Mouse (Mus musculus): ENCODE measurements around the gene Ceacam16.

The Ceacam16 gene

DNA sequence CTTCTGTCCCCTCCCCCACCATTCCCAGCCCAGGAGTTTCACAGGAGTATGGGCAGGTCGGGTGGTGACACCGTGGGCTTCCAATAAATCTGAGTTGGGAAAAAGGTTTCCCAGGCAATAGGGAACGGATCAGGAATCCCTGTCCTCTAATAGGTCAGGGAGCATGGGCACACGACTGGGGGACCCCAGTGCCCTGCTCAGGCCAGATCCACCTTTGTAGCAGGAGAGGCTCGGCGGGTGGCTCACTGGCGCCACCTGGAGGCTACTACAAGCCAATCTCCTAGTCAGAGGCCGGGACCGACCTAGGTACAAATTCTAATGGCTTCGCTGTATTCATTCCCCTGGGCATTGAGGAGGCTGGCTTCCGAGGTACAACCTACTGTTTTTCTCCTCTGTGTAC is 17.5 kb downstream of the Ceacam16 start:
- peak; percentile 25 to 50 for DNase-seq (ENCODE audit: low spot score in 2 of 2)

- DNase-seq (ENCODE audit: low spot score in 2 of 2), result no peak
Measured at GRCm38 (mm10) chr7:19842885-19843504, 18.1 kb downstream of the Ceacam16 start.

GRCm38 (mm10) chr7:19841686-19842413 is 19.2 kb downstream of the Ceacam16 start:
- no peak for DNase-seq (ENCODE audit: low spot score in 2 of 2)

- no peak for DNase-seq (ENCODE audit: low spot score in 2 of 2)
Measured at GRCm38 (mm10) chr7:19840936-19841335, 20.2 kb downstream of the Ceacam16 start.

DNA sequence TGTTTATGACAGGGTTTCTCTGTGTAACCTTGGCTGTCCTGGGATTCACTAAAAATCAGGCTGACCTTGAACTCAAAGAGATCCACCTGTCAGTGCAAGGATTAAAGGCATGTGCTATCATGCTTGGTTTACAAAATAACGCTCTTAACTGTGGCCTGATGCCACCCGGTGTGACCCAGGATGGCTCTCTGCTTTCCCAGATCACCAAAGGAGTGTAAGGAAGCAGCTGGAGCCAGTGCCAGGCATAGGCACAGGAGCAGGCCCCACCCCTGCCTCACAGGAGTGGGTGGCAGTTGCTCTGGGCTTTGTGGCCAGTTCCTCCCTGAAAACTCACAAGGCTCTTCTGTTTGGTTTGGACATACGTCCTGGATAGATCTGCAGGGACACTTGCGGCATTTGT is 20.7 kb downstream of the Ceacam16 start:
- DNase-seq (ENCODE audit: low spot score in 2 of 2), result no peak

- no peak for DNase-seq (ENCODE audit: low spot score in 2 of 2)
Measured at GRCm38 (mm10) chr7:19836843-19837242, 24.3 kb downstream of the Ceacam16 start.

DNA sequence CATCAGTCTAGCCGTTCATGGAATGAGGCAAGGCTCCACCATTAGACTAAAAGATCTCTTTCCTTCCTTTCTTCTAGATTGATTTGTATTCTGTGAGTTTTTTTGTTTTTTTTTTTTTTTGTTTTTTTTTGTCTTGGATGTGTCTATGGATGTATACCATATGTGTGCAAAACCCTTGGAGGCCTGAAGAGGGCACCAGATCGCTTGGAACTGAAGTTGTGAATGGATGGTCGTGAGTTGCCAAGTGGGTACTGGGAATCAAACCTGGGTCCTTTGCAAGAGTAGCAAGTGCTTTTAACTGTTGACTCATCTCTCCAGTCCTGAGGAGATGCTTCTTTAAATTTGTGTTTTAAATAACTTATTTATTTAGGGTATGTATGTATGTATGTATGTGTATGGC is 27.0 kb downstream of the Ceacam16 start:
- DNase-seq (ENCODE audit: low spot score in 2 of 2), result no peak

DNA sequence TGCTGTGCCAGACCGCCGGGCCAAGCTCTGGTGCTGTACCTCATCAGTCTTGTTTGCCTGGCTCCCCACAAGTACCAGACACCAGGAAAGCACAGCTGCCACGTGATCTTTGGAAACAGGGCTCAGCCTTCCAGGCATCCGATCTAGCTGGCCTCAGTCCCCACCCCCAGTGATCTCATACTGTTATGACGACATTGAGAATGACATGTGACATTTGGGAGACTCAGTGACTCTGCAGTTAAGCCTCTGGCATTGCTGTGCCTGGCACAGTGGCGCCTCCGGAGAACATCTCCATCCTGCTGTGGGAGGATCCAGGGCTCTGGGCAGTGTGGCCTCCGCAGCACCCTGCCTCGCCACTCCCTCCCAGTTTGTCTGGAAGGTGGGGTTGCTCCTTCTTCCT is 29.3 kb downstream of the Ceacam16 start:
- no peak for DNase-seq (ENCODE audit: low spot score in 2 of 2)

DNA sequence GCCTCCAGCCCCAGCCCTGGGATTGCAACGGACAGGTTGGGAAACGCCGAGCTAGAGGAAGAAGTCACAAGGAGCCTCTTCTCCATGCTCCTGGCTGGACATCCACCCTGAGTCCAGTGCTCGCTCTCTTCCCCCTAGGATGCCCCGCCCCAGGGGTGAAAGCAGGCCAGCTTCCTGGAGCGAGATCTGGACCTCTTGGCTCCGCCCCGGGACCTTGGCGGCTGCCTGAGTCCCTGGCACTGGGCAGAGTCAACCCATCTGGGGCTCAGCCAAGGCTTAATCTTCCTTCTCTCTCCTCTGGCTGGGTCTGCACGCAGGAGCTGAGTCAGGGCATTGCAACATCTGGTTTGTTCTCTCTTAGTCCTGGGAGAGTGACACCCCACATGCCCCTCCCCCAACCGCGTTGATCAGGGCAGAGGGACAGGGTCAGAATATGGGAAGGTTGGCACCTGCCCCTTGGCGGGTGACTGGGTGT is 30.4 kb downstream of the Ceacam16 start:
- peak in 1 of 2 experiments; percentile 17 for DNase-seq (ENCODE audit: low spot score in 2 of 2)

DNA sequence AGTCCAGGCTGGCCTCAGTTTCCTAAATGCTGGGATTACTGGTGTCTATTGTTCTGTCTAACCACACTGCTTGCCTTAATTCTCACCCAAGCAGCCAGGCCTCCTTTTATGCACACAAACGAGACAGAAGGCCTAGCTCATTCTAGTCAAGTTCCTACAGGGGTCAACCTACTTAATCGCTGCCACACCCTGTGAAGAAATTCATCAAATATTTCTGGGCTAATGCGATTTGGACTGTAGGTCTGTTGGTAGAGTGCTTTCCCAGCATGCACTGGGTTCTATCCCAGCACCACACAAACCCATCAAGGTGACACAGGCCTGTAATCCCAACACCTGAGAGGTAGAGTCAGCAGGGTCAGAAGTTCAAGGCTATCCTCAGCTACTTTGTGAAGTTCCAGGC is 31.4 kb downstream of the Ceacam16 start:
- no peak for DNase-seq (ENCODE audit: low spot score in 2 of 2)

GRCm38 (mm10) chr7:19826756-19827155 is 34.3 kb downstream of the Ceacam16 start:
- DNase-seq (ENCODE audit: low spot score in 2 of 2), result no peak

GRCm38 (mm10) chr7:19824182-19824973 is 36.7 kb downstream of the Ceacam16 start:
- no peak for DNase-seq (ENCODE audit: low spot score in 2 of 2)

GRCm38 (mm10) chr7:19823256-19824181 is 37.6 kb downstream of the Ceacam16 start:
- no peak for DNase-seq (ENCODE audit: low spot score in 2 of 2)

DNA sequence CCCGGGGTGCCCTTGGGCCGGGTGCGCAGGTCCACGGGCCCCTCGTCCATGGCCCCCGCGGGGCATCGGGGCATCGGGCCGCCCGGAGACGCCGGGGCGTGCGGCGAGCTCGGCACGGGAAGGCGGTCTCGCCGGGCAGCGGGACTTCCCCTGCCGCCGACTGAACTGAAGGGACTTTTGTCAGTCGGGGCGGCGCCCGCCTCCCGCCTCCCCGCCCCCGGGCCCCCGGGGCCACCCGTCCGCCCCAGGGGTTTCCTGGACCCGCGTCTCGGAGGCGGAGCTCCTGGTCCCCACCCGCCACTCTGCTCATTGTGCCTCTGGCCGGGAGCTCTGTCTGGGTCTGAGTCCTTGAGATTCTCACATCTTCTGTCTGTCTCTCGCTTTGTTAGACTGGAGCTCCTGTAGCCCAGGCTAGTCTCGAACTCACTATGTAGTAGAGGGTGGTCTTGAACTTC is 38.5 kb downstream of the Ceacam16 start, which contains the start of gene Bcl3:
TSS of gene Bcl3 (minus strand) at position 167 of the 455 bp plus-strand sequence.
- no peak for DNase-seq (ENCODE audit: low spot score in 2 of 2)

- no peak for DNase-seq (ENCODE audit: low spot score in 2 of 2)
Measured at GRCm38 (mm10) chr7:19822193-19822592, 38.9 kb downstream of the Ceacam16 start.

DNA sequence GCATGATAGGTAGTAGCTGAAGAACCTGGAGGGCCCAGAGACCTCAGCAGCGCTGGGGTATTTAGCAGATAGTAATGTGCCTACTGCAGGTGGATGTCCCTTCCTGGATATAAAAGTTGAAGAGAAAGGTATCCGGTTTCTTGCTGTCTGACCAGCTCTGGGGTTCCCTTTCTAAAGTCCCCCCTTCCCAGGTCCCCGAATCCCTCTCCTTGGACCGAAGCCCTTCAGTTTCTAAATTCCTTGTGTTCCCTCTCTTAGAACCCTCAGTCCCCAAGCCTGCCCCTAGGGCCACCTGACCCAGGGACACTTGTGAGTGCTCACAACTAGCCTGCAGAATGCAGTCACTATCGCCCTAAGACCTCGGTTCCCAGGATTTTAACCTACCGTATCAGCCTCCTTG is 39.5 kb downstream of the Ceacam16 start:
- no peak for DNase-seq (ENCODE audit: low spot score in 2 of 2)

DNA sequence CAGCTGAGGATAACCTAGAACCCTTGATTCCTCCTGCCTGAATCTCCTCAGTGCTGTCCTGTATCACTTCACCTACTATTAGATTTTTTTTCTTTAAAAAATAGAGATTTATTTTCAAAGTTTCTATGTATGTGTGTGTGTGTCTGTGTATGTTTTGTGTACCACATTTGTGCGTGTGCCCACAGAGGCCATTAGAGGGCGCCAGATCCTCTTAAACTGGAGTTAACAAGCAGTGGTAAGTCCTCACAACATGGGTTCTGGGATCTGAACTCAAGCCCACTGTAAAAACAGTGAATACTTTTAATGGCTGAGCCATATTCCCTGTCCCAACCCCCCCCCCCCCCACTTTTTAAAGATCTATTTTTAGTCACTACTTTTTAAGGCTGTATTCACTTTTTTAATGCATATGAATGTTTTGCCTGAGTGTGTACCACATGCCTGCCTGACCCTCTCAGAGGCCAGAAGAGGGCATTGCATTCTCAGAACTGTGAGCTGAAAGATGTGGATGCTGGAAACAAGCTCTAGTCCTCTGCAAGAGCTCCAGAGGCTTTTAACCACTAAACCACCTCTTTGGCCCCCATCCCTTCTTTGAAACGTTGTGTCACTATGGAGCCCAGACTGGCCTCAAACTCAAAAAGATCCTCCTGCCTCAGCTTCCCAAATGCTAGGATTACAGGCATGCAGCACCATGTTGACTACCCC is 40.6 kb downstream of the Ceacam16 start:
- no peak for DNase-seq (ENCODE audit: low spot score in 2 of 2)

- no peak for DNase-seq (ENCODE audit: low spot score in 2 of 2)
Measured at GRCm38 (mm10) chr7:19818875-19819274, 42.2 kb downstream of the Ceacam16 start.

DNA sequence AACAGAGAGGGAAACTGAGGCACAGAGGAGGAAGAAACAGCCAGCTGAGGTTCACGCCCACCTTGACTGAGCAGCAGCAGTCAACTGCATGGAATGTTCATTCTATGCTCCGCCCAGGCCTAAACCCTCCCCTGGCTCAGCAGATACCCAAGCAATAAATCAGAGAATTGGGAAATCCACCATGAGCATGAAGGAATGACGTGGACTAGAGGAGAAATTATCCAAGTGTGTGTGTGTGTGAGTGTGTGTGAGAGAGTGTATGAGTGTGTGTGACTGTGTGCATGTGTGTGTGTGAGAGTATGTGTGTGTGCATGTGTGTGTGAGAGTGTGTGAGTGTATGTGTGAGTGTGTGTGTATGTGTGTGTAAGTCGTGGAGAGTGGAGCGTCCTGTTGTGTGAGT is 42.7 kb downstream of the Ceacam16 start:
- DNase-seq (ENCODE audit: low spot score in 2 of 2), result no peak

DNA sequence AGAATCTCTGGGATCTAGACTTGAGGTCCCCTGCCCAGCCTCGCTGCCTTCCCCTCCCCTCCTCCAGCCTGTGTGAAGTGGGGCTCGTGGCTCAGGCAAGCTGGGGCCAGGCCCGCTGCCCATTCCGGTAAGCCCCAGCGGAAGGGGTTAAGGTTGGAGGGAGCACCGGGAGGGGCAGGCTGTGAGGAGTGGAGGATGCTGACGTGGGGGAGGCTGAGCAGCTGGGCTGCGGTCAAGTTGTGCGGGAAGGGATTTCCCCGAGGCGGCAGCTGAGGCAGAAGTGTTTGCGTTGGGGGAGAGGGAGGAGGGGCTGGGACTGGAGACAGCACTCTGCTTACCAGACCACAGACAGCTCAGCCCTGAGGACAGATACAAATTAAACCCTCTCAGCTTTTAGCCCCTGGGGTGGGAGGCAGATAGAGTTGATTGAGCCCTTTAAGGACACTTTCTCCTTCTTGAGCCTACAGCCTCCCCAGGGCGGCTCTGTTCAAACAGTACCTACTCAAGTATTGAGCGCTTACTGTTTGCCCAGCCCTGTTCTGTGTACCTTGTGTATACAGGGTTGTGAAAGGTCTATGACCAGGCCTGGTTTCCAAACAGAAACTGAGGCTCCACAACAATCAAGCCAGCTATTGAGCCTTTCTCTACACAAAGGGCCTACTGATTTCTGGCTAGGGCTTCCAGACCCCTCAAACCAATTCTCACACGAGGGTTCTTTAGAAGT is 43.6 kb downstream of the Ceacam16 start:
- DNase-seq (ENCODE audit: low spot score in 2 of 2), result peak in 1 of 2 experiments; percentile 25
